Mouse (Mus musculus): Measurements from ENCODE around the gene Lag3.

The Lag3 gene

GRCm38 (mm10) chr6:124861802-124862201, 49.7 kb downstream of the Lag3 start:
- intact Hi-C loops (cut with DNase I): loop anchor here (5.0 kb wide), 1 partner anchor 40 kb away; no protein-coding TSS in a partner anchor

GRCm38 (mm10) chr6:124861266-124861665, 50.2 kb downstream of the Lag3 start:
- intact Hi-C loops (cut with DNase I): loop anchor here (5.0 kb wide), 1 partner anchor 41 kb away; no protein-coding TSS in a partner anchor

GRCm38 (mm10) chr6:124860511-124860910, 51.0 kb downstream of the Lag3 start:
- intact Hi-C loops (cut with DNase I): loop anchor here (5.0 kb wide), 1 partner anchor 42 kb away; no protein-coding TSS in a partner anchor

GRCm38 (mm10) chr6:124859725-124860124, 51.8 kb downstream of the Lag3 start:
- intact Hi-C loops (cut with DNase I): loop anchor here (5.0 to 10.0 kb wide), 3 partner anchors 43 to 223 kb away; partner anchors contain the start of gene Cops7a

GRCm38 (mm10) chr6:124858561-124859318, 52.8 kb downstream of the Lag3 start:
- intact Hi-C loops (cut with DNase I): loop anchor here (5.0 to 10.0 kb wide), 2 partner anchors 106 to 224 kb away; partner anchors contain the start of gene Cops7a

GRCm38 (mm10) chr6:124857840-124858530, 53.5 kb downstream of the Lag3 start:
- intact Hi-C loops (cut with DNase I): loop anchor here (5.0 to 10.0 kb wide), 2 partner anchors 107 to 224 kb away; partner anchors contain the start of gene Cops7a

- intact Hi-C loops (cut with DNase I): loop anchor here (5.0 to 10.0 kb wide), 2 partner anchors 108 to 225 kb away; partner anchors contain the start of gene Cops7a
Measured at GRCm38 (mm10) chr6:124856916-124857839, 54.3 kb downstream of the Lag3 start, which contains the start of gene P3h3. Gene P3h3 (minus strand): TSS chr6:124857752.

- intact Hi-C loops (cut with DNase I): loop anchor here (5.0 to 10.0 kb wide), 2 partner anchors 108 to 226 kb away; partner anchors contain the start of gene Cops7a
Measured at GRCm38 (mm10) chr6:124856321-124856720, 55.2 kb downstream of the Lag3 start.

GRCm38 (mm10) chr6:124854647-124855046, 56.9 kb downstream of the Lag3 start:
- intact Hi-C loops (cut with DNase I): loop anchor here (5.0 to 10.0 kb wide), 2 partner anchors 110 to 228 kb away; partner anchors contain the start of gene Cops7a
